Mouse (Mus musculus): ENCODE measurements at regions not wholly inside any gene's neighbourhood (a gene's known extent, or its start where the extent isn't known, plus 50 kb on each side); places are given as distances from the start of the nearest gene placed in this dataset.
"Not testable (repeated sequence)": the region's sequence is repeated elsewhere in the genome, so short reads cannot be mapped to it uniquely, and the experiment has no call there.

DNA sequence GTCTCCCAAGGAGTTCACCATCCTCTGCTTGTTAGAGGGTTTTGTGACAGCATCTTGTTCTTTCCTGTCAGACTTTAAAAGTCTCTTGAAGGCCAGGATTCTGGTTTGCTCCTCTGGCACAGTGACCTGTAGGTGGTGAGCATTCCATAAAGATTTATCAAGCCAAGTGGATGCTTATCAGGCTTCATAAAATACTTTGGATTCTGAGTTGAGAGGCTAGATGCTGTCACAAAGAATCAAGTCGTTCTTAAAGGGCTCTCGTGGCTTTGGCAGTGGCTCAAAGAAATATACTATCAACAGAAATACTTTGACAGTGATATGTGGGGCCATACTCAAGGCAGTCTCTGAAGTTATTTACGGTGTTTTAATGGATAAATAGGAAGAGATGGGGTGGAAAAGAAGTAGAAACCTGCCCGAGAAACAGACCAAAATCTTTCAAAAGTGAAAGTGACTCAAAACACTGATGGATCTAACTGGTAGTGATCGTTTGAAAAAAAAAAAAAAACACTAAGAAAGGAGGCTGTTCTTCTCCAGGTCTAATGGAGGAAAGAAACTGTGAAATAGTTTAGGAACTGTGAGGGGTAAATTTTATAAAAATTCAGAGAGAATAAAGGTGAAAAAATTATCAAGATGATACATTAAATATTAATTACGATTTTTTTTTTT, 273.2 kb upstream of the Pfkp start:
- H3K9me3 ChIP-seq (replicated peaks; ENCODE audit: control insufficient read depth, low read length): no peaks in the 10 kb centered on the region
- no peak overlapping the region for H3K4me2 ChIP-seq (ENCODE audit: low read depth, low read length)
- no peaks in the 10 kb centered on the region for H3K36me3 ChIP-seq (ENCODE audit: control insufficient read depth, insufficient read depth, low read length)
- H3K4me3 ChIP-seq (replicated peaks; ENCODE audit: low read length): no peak overlapping the region
- 48% methylated on average over 6 of the region's 6 CpGs for WGBS
- no peak overlapping the region for H3K9ac ChIP-seq (ENCODE audit: low read length)
- no peaks in the 10 kb centered on the region for H3K27me3 ChIP-seq (ENCODE audit: control insufficient read depth, insufficient read depth, low read length)
- H3K4me1 ChIP-seq (ENCODE audit: control insufficient read depth, insufficient read depth, low read length): no peaks in the 10 kb centered on the region
- no peak for ATAC-seq (ENCODE audit: insufficient read depth, low FRiP score)
- no peak overlapping the region for H3K27ac ChIP-seq (ENCODE audit: low read length)

DNA sequence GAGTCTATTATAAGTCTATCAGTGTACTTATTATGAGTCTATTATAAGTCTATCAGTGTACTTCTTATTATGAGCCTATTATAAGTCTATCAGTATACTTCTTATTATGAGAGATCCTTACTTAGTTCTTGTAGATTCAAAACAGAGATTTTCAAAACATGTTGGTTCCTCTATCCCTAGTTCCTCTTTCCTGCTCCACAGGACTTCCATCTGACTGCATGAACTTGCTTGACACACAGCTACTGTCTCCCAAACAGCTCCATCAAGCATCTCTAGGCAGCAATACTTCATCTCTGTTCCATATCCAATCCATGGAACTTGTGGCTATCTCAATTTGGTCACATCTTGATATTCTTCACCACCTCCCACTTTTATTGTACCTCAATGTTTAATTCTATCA, 257.4 kb upstream of the Pfkp start:
- Histone ChIP-seq H3K4me1 (ENCODE audit: control insufficient read depth, insufficient read depth, low read length) (no peaks in the 10 kb centered on the region), H3K4me3 (replicated peaks; ENCODE audit: low read length) (no peak overlapping the region), H3K27me3 (ENCODE audit: control insufficient read depth, insufficient read depth, low read length) (no peaks in the 10 kb centered on the region), H3K36me3 (ENCODE audit: control insufficient read depth, insufficient read depth, low read length) (no peaks in the 10 kb centered on the region), H3K4me2 (ENCODE audit: low read depth, low read length) (no peak overlapping the region), H3K9ac (ENCODE audit: low read length) (no peak overlapping the region), H3K9me3 (replicated peaks; ENCODE audit: control insufficient read depth, low read length) (no peaks in the 10 kb centered on the region), H3K27ac (ENCODE audit: low read length) (no peak overlapping the region)
- ATAC-seq (ENCODE audit: insufficient read depth, low FRiP score): no peak

DNA sequence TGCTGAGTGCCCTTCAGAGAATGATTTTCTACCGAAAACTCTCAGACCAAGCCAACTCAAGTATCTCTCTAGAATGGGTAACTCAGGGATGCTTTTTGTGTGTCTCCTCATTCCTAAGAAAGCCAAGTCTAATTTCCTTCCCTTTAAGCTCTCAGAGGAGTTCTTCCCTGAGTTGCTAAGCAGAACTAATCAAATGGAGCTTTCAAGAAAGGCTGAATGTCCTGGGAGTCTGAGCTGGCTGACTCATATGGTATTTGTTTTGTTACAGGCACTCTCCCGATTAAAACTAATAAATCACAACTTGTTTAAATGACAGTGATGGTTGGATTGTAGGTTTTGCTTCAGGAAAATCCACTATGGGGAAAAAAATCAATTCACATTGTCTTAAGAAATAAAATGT, 253.1 kb upstream of the Pfkp start:
- no peak for ATAC-seq (ENCODE audit: insufficient read depth, low FRiP score)
- Histone ChIP-seq H3K36me3 (ENCODE audit: control insufficient read depth, insufficient read depth, low read length) (no peaks in the 10 kb centered on the region), H3K27ac (ENCODE audit: low read length) (no peak overlapping the region), H3K9me3 (replicated peaks; ENCODE audit: control insufficient read depth, low read length) (no peaks in the 10 kb centered on the region), H3K4me1 (ENCODE audit: control insufficient read depth, insufficient read depth, low read length) (no peaks in the 10 kb centered on the region), H3K4me3 (replicated peaks; ENCODE audit: low read length) (no peak overlapping the region), H3K9ac (ENCODE audit: low read length) (no peak overlapping the region), H3K27me3 (ENCODE audit: control insufficient read depth, insufficient read depth, low read length) (no peaks in the 10 kb centered on the region), H3K4me2 (ENCODE audit: low read depth, low read length) (no peak overlapping the region)
- 46% methylated on average over 2 of the region's 2 CpGs for WGBS

DNA sequence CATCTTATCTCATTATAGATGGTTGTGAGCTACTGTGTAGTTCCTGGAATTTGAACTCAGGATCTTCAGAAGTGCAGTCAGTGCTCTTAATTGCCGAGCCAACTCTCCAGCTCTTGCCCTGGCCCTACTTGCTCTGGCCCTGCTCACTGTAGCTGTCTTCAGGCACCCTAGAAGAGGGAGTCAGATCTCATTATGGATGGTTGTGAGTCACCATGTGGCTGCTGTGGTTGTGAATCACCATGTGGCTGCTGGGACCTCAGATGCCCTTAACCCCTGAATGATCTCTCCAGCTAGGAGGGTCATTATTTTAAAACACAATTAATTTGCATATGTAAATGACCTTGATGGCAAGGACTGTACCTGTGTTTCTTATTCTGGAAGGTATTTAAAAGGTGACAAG, 249.1 kb upstream of the Pfkp start:
- no peak for ATAC-seq (ENCODE audit: insufficient read depth, low FRiP score)
- H3K4me3 ChIP-seq (replicated peaks; ENCODE audit: low read length): no peak overlapping the region
- H3K4me2 ChIP-seq (ENCODE audit: low read depth, low read length): no peak overlapping the region
- WGBS: 56% methylated on average over 1 of the region's 1 CpGs
- H3K27me3 ChIP-seq (ENCODE audit: control insufficient read depth, insufficient read depth, low read length): no peaks in the 10 kb centered on the region
- no peaks in the 10 kb centered on the region for H3K9me3 ChIP-seq (replicated peaks; ENCODE audit: control insufficient read depth, low read length)
- no peaks in the 10 kb centered on the region for H3K4me1 ChIP-seq (ENCODE audit: control insufficient read depth, insufficient read depth, low read length)
- H3K9ac ChIP-seq (ENCODE audit: low read length): no peak overlapping the region
- H3K27ac ChIP-seq (ENCODE audit: low read length): no peak overlapping the region
- H3K36me3 ChIP-seq (ENCODE audit: control insufficient read depth, insufficient read depth, low read length): no peaks in the 10 kb centered on the region

DNA sequence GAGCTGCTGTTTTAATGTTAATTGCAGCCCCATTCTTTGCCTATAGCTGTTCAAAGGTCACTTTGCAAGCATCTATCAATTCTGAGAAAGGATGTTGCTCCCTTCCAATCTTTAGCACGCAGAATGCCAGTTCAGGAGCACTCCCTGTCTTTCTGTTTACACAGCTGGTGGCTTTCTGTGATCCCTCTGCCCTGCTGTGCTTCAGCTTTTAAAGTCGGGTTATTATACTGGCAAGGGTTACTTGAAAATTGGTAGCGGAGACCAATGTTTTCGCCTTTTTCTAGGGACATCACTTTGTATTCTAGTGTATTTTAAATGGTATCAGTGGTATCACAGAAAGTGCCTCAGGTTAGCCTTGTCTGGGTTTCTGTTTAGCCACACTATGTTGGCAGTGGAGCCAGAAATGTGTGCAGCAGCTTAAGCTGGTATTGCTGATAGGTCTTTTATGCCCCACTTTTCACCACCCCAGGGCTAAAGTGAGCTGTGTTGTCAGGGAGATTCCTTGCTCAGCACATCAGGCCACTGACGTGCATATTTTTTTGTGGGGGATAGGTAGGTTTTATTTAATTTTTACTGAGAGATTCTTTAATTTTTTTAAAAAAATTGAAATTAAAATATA, 243.0 kb upstream of the Pfkp start:
- Histone ChIP-seq H3K9me3 (replicated peaks; ENCODE audit: control insufficient read depth, low read length) (no peaks in the 10 kb centered on the region), H3K4me2 (ENCODE audit: low read depth, low read length) (no peak overlapping the region), H3K4me1 (ENCODE audit: control insufficient read depth, insufficient read depth, low read length) (no peaks in the 10 kb centered on the region), H3K27ac (ENCODE audit: low read length) (no peak overlapping the region), H3K9ac (ENCODE audit: low read length) (no peak overlapping the region), H3K4me3 (replicated peaks; ENCODE audit: low read length) (no peak overlapping the region), H3K36me3 (ENCODE audit: control insufficient read depth, insufficient read depth, low read length) (no peaks in the 10 kb centered on the region), H3K27me3 (ENCODE audit: control insufficient read depth, insufficient read depth, low read length) (no peaks in the 10 kb centered on the region)
- WGBS: 29% methylated on average over 5 of the region's 5 CpGs
- no peak for ATAC-seq (ENCODE audit: insufficient read depth, low FRiP score)

DNA sequence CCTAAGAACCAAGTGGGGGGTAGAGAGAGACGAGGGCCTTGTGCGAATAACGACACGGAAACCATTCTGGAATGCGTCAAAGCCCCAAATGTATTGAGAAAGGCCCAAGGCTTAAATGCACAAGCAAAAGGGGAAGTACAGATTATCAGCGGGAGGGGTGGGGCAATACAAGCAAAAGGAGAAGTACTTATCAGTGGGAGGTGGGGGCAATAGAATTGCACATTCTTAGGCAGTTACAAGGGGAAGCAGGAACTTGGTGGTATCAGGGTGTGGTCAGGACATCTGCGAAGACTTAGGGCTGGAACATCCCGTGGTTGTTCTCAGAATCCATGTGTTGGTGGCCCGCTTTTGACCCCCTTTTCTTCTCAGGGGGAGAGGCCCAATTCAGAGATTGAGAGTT, 240.9 kb upstream of the Pfkp start:
- H3K27ac ChIP-seq (ENCODE audit: low read length); H3K4me1 ChIP-seq (ENCODE audit: control insufficient read depth, insufficient read depth, low read length); H3K4me2 ChIP-seq (ENCODE audit: low read depth, low read length); H3K9me3 ChIP-seq (replicated peaks; ENCODE audit: control insufficient read depth, low read length); H3K36me3 ChIP-seq (ENCODE audit: control insufficient read depth, insufficient read depth, low read length); H3K4me3 ChIP-seq (replicated peaks; ENCODE audit: low read length); ATAC-seq (ENCODE audit: insufficient read depth, low FRiP score); H3K27me3 ChIP-seq (ENCODE audit: control insufficient read depth, insufficient read depth, low read length); H3K9ac ChIP-seq (ENCODE audit: low read length): not testable (repeated sequence)
- 80% methylated on average over 9 of the region's 9 CpGs for WGBS

GRCm38 (mm10) chr13:6888381-6888780, 239.8 kb upstream of the Pfkp start:
- no peak overlapping the region for H3K4me3 ChIP-seq (replicated peaks; ENCODE audit: low read length)
- no peaks in the 10 kb centered on the region for H3K4me1 ChIP-seq (ENCODE audit: control insufficient read depth, insufficient read depth, low read length)
- no peaks in the 10 kb centered on the region for H3K9me3 ChIP-seq (replicated peaks; ENCODE audit: control insufficient read depth, low read length)
- no peak for ATAC-seq (ENCODE audit: insufficient read depth, low FRiP score)
- no peak overlapping the region for H3K27ac ChIP-seq (ENCODE audit: low read length)
- no peaks in the 10 kb centered on the region for H3K36me3 ChIP-seq (ENCODE audit: control insufficient read depth, insufficient read depth, low read length)
- no peaks in the 10 kb centered on the region for H3K27me3 ChIP-seq (ENCODE audit: control insufficient read depth, insufficient read depth, low read length)
- no peak overlapping the region for H3K4me2 ChIP-seq (ENCODE audit: low read depth, low read length)
- 95% methylated on average over 1 of the region's 1 CpGs for WGBS
- no peak overlapping the region for H3K9ac ChIP-seq (ENCODE audit: low read length)

DNA sequence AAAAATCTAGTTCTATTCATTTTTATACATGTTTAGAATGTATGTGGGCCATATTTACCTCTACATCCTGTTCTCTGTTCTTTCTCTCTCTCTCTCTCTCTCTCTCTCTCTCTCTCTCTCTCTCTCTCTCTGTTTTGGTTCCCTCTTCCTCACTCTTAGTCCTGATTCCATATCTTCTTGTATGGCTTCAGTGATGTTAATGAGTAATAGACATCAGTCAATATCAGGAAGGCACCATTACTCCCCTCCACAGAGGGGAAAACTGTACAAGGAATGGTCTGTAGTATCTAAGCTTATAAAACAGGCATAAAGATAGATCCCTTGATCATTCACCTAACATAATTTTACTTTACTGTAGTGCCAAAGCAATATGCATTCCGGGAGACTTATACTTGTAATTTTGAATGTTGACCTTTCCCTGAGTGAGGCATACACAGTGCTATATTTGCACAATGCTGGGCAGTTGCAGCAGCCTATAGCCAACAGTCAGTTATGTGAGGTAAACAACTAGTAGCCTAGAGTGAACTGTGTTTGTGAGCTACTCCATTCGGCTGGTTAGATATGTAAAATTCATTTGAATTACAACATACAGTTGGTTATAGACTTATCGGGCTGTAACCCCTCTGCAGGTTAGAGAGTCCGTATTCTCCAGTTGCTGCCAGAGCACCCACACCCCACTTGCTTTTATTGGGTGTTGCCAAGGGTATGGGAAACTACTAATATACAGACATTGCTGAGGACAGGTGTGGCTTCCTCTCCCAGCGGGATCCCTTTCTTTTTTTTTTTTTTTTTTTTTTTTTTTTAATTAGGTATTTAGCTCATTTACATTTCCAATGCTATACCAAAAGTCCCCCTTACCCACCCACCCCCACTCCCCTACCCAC, 228.7 kb upstream of the Pfkp start:
- Histone ChIP-seq H3K9me3 (replicated peaks; ENCODE audit: control insufficient read depth, low read length) (no peaks in the 10 kb centered on the region), H3K4me3 (replicated peaks; ENCODE audit: low read length) (no peak overlapping the region), H3K4me2 (ENCODE audit: low read depth, low read length) (no peak overlapping the region), H3K27ac (ENCODE audit: low read length) (no peak overlapping the region), H3K9ac (ENCODE audit: low read length) (no peak overlapping the region), H3K4me1 (ENCODE audit: control insufficient read depth, insufficient read depth, low read length) (no peaks in the 10 kb centered on the region), H3K36me3 (ENCODE audit: control insufficient read depth, insufficient read depth, low read length) (no peaks in the 10 kb centered on the region), H3K27me3 (ENCODE audit: control insufficient read depth, insufficient read depth, low read length) (no peaks in the 10 kb centered on the region)
- 87% methylated on average over 5 of the region's 5 CpGs for WGBS
- ATAC-seq (ENCODE audit: insufficient read depth, low FRiP score): no peak

- H3K4me1 ChIP-seq (ENCODE audit: control insufficient read depth, insufficient read depth, low read length): no peaks in the 10 kb centered on the region
- H3K4me2 ChIP-seq (ENCODE audit: low read depth, low read length): no peak overlapping the region
- no peak overlapping the region for H3K9ac ChIP-seq (ENCODE audit: low read length)
- H3K36me3 ChIP-seq (ENCODE audit: control insufficient read depth, insufficient read depth, low read length): no peaks in the 10 kb centered on the region
- H3K27ac ChIP-seq (ENCODE audit: low read length): no peak overlapping the region
- H3K9me3 ChIP-seq (replicated peaks; ENCODE audit: control insufficient read depth, low read length): no peaks in the 10 kb centered on the region
- no peak overlapping the region for H3K4me3 ChIP-seq (replicated peaks; ENCODE audit: low read length)
- ATAC-seq (ENCODE audit: insufficient read depth, low FRiP score): no peak
- no peaks in the 10 kb centered on the region for H3K27me3 ChIP-seq (ENCODE audit: control insufficient read depth, insufficient read depth, low read length)
- WGBS: 81% methylated on average over 1 of the region's 1 CpGs
Measured at GRCm38 (mm10) chr13:6862186-6862585, 213.6 kb upstream of the Pfkp start.
